Mouse (Mus musculus) layer of hippocampus, adult 18-20 months (tissue): ENCODE measurements around the gene Lrfn2. TPM values are rescaled to one million over a fixed set of nuclear protein-coding genes. Genes with fewer than 3 reads are reported as not detected.

Experiments used
- DNase-seq, 2 experiments: peaks; one replicate each; pipeline ENCODE4 v3.0.0; 2022; ENCODE audit warnings: low spot score in 2 of 2
- total RNA-seq, 2 experiments: library from RNA; stranded (reverse); gene quantifications; 2 replicates each; pipeline ENCODE4 v1.2.3; 2021

The Lrfn2 gene
- total RNA-seq, 2 experiments from 2014 or later, result 39.5 to 43.2 TPM

DNA sequence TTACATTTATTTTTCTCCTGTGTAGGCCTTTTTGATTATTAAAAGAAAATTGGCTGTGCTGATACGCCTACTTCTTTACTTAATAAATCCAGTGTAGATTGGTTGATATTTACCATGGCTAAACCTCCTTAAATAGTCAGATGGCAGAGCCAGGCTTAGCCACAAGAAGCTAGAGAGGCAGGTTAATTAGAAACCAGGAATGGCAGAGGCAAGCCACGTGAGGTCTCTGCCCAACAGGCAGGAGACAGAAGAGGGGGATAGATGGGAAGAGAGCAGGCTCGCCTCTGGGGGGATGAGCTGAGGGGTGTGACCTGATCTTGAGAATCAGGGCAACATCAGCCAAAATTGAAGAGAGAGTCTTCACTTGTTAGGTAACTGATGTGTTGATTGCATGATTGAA is 30.5 kb downstream of the Lrfn2 start:
- no peak for DNase-seq

DNA sequence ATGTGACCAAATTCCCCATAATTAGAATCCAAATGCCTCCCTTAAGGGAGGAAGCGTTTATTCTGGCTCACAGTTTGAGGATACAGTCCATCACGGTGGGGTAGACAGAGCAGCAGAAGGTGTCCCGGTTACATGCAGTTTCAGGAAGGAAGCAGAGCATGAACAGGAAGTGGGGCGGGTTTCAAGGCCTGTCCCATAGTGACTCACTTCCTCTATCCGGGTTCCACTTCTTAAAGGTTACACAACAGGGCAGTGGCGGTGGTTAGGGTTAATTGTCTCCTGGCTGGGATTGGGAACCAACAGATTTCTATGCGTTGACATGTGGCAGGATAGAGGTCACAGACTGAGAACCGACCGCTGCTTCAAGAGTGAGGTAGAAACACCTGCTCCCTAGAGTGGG is 31.6 kb downstream of the Lrfn2 start:
- DNase-seq, result no peak

DNA sequence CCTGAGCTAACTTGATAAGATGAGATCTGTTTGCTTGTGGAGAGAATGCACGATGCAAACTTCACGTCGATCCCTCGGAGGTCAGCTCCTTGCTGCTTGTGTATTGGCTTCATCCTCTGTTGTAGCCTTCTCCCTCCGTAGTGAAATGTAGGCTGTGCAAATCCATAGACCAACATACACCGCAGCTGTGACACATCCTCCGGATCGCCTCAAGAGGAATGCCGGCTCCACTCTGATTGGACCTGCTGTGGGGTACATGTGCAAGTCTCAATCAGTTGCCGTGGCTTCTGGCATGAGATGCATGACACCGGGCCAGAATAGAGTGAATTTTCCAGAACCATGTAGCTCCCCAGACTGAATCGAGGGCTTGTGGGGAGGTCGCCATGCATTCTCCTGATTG is 36.1 kb downstream of the Lrfn2 start:
- no peak for DNase-seq

DNA sequence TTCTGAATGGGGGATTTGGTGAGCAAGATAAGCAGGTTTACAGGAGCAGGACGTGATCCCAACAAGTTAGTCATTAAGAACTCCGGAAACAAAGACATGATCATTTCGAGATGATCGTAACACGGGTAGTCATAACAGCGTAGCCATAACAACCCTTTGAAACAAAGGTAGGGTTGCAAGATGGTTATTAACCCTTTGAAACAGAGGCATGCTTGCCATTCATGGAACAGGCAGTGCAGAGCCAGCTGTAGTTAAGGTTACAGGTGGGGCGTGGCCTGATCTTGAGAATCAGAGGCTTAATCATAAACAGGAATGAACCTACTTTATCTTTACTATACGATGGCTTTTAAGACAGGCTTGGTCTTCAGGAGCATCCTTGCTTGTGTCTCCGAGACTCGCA is 39.1 kb downstream of the Lrfn2 start:
- no peak for DNase-seq

DNA sequence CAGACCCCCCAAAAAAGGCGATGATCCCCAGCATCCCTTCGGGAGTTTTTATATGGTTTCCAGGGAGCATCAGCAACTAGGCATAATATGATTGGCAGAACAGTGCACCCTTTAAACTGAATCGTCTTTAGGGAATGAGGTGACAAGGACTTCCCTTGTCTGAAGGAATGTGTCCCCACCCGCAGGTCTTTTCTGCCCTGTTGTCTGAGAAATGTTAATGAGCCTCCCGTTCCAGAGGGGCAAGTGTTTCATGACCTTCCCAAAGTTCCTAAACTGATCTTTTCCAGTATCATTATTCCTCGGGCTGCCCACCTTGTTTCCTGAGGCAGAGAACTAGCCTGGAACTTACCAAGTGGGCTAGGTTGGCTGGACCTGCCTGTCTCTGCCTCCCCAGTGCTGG is 40.7 kb downstream of the Lrfn2 start:
- no peak for DNase-seq

DNA sequence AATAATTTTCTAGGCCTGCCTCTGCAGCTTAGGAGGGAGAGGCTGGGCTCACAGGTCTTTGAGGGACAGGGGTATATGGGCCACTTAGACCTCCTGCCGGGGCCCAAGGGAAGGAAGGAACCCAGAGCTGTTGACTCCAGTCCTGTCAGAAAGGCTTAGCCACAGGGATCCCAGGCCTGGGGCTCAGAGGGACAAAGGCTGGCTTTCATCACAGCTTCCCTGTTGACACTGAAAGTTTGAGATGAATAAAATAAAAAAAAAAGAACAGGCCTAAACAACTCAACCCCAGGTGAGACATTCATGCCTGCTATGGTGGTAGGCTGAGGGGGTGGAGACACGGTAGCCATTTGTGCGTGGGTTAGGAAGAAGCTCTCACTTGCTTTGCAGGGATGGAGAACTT is 41.2 kb downstream of the Lrfn2 start:
- DNase-seq, result no peak

DNA sequence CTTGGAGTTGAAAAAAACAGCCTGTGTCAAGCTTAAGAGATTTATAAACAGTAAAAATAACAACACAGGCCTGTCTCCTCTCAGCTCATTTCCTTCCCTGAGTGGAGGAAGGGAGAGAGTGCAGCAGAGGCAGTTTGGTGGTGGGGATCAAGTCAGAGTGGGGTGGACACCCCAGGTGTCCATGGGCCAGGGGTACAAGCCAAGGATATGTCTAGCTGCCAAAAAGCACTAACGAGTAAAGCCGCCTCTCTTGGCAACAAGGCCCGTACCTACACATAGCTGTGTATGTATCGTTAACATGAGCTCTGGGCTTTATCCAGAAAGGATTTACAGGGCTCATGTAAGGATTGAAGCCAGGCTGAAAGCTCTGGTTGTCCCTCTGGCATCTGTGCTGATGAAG is 42.9 kb downstream of the Lrfn2 start:
- DNase-seq, result no peak

DNA sequence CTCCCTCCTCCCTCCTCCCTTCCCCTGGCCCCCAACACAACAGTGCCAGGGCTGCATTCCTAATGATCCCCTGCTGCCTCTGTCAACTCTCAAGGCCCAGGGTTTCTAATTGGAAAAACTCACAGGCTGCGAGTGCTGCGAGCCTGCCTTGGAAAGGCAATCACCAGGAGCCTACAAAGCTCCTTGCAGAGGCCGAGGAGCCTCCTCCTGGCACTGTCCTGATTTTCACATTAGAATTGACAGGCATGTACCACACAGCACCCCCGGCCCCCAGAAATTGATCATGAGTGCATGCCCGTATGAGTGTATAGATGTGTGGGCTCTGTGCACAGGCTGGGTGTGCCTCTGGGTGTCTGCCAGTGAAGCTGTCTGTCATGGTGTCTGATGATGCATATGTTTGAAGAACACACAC is 44.4 kb downstream of the Lrfn2 start:
- peak; percentile 73 to 82 for DNase-seq

DNA sequence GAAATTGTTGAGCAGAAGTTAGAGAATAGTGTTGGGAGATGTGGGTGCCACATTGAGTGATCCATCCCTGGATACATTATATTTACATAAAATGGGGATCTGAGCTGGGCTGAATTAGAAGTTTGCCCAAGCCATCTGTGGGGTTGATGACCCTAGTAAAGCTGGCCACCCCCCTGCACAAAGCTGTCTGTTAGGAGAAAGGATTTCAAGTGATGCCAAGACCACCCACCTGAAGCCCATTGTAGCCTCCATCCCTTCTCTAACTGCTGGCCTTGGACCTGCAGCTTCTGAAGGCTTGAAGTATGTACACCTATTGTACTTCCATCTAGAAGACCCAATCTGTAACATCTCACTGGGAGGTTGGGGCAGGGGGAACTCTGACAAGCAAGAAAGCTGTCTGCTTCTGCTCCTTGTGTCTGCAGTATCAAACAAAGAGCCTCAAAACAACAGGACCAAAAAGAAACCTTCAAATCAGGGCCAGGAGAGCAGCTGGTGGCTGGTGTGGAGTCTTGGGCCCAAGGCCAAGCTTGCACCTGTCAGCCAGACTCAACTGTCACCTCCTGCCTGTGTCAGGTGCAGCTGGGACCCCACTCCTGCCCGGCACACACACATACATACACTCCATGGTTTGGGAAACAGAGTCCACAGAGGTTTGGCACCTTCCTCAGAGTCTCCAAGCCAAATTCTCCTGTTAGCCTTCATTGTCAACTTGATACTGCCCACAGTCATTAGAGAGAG is 63.2 kb downstream of the Lrfn2 start:
- DNase-seq, result no peak

DNA sequence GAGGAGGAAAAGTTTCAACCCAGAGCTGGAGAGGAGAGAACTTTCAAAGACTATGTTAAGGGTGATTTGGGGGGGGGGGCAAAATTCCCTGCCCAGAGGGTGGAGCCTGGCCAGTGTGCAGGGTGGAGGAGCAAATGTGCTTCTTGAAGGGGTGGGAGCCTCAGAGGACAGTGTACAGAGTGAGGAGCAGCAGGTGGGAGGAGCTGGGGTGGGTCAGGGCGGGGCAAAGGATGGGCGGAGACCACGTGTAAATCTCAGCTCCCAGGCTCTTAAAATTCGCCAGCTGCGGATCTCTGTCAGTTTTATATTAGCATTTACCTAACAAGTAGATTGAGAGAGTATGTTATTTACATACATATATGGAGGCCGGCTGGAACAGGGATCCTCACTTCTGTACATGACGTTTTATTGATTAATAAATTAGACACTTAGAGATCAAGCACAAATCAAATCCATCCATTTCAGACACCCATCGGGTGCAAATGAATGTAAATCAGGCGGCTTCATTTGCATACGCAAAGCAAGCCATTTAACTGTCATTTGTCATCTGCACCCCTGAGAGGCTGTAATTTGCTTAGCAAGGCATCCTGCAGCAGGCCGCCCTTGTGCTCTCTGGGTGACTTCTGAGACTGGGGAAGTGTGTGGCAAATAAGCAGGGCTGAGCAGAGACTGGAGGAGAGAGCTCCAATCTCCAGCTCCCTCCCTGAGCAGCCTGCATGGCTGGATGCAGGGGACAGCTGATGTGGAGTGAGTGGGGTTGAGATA is 67.5 kb downstream of the Lrfn2 start:
- no peak for DNase-seq

DNA sequence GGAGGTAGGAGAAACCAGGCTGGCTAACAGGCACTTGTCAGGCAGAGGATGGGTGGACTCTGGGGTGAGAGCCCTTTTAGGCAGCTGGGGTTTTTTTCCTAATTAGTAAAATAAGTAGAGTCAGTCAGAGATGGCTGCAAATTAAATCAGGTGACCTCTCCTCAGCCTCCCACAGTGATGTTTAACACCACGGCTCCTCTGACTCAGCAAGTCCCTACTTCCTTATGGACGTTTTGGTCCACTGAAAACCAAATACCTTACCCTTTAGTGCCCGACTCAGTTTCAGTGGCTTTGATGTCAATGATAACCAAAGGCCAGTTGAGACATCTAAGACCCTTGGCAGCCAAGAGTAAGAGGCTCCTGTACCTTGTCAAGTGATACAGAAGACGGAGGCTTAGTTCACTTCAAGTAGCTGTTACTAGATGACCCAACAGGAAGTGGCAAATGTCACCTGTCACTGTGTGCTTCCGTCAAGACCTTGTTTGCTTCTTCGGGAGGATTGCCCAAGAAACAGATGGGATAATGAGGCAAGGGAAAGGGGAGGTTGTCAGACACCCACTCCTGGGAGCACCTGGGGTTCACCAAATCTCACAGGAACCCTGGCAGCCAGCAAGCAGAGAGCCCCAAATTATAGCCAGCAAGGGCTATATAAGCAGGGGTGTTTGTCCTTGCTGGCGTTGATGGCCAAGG is 77.3 kb downstream of the Lrfn2 start:
- no peak for DNase-seq

DNA sequence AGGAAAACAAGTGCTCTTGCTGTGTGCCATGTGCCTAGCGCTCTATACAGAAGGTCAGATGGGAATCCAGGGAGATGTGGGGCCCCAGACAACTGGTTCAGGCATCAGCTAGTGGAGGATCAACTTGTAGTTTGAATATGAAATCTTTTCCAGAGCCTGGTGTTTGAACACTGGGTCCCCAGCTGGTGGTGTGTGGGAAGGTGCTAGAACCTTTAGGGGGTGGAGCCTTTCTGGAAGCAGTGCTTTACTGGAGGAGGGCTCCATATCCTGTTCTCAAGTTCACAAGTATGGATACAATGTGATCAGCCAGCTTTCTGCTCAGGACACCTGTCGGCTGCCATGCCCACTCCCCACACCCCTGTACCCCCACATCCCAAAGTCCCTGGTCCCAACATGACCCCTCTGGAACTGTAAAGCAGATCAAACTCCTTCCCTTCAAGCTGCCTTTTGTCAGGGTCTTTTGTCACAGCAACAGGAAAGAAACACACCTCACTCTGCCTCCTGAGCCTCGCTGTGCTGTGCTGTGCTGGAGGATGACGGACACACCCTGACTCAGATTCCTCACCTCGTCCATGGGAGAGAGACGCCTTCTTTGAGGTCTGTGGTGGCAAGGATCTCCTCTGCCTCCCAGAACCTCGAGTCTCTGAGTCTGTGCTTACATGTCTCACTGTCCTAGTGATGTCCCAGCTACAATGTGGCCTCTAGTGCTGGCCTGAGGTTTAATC is 81.9 kb downstream of the Lrfn2 start:
- DNase-seq, result peak in 1 of 2 experiments; percentile 67

DNA sequence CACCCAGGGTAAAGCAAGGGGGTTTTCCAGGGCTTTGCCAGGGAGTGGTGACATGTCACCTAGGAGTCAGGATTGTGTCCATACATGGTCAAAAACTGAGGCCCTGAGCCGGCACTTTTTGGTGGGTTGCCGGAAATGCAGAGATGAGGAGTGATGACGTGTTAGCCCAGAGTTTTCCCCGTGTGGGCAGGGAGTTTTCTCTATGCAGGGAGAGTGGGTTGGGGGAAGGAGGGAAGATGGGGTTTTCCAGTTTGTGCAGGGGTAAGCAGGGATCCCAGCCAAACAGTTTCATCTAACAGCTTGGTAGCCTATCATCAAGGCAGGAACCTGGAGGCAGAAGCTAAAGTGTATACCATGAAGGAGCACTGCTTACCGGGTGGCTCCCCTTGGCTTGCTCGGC is 83.2 kb downstream of the Lrfn2 start:
- DNase-seq, result no peak

DNA sequence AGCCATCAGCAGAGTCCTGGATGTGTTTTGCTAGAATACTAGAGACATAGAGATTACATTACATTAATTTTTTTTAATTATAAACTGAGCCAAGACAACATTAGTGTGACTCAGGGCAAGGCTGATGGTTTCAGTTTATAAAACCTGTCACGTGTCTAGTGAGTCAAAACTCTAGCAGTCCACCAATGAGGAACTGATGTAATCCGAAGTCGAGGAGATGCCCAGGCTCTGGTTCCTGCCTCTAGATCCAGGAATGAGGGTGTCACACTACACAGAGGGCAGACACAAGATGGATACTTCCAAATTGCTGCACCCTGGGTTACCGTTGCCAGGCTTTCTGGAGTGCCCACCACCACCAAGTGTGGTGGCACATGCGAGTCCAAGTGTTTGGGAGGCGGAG is 84.0 kb downstream of the Lrfn2 start:
- DNase-seq, result no peak

DNA sequence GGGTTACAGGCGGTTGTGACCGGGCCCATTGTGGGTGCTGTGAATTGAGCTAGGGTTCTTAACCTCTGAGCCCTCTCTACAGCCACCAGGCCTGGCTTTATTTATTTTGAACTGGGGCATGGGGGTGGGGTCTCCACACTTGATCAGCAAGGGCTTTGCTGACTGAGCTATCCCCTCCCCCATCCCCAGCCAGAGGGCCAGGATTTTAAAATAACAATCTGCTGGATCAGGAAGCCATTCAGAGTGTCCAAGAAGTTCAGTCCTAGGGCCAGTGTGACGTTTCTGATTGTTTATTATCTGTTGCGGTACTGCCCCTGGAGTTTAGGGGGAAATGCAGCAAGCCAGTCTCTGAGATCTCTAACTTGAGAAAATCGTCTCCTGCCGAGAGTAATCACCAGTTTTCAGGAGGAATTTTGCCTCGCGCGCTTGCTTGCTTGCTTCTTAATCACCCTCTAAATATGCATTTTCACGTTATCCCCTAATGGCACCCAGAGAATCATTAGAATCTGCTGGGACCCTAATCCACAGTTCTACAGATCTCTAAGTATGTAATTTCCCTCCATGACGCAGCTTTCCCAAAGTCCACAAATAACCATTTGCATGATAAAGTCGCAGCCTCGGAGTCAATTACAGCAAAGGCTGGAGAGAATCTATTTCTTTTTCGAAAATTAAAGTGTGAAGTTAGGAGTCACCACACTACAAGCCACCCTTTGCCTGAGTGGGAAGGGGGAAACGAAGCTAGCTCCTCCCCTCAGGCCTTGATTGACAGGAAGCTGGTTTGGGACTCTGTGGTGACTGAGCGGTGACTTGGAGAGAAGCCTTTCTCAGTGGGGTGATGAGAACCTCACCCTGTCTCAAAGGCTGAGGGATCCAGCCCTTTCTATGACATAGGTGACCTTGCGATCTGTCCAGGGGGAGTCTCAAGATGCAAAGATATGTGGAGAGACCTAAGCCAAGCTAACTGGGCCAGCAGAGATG is 85.5 kb downstream of the Lrfn2 start:
- no peak for DNase-seq

DNA sequence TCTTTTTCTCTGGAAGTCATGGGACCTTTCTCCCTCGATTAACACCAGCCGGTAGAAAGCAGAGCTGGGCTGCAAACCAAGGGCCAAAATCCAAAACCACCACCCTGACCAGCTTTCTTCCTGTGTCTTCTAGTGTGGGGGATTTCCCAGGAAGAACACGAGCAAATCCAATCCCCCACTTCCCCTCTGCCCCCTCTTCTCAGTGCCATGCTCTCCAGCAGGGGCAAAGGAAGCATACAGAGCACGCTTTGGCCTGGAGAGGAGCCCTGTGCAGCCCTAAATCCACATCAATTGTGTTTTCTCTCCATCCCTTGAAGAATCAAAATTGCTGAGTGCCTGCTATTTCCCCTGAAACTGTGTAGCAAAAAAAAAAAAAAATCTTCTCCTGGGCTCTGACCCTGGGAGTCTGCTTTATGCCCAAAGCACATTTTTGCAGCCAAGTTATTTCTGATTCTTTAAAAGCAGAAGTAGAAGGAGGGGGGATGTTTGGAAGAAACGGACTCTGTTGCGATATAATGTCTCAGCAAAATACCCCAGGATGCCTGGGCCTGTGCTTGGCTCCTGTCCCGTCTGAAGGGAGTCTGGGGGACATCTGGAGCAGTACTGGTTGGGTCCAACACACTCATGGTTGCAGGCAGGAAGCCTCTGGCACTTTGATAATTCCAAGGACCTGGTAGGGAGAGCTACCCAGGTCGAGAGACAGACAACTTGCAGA is 86.8 kb downstream of the Lrfn2 start:
- DNase-seq, result no peak

DNA sequence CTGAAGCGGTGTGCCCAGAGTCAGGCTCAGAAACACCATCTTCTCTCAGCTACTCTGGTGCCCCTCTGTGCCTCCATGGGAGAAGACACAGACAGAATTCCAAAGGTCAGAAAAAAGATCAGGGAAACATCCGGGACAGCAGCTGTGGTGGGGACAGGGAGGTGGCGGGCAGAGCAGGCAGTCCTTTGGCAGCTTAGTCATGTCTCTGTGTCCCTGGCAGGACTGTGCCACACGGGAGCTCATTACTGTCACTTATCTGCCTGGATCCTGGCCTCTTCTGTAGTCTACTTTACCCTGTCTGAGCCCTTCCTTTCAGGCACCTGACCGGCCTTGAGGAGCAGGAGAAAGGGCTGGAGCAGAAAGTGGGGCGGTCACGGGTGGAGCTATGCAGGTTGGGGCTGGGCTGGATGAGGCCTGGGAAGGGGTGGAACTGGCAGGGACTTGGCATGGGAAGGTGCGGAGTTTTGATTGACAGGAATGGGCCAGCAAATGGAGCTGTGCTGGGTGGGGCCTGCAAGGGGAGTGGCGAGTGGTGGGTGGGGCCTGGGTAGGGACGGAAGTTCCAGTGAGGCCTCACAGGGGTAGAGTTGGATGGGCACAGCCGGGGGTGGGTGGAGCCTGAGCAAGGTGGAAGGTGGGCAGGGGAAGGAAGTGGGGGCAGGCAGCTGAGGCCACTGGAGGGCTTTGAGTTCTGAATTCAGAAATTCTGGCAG is 97.5 kb downstream of the Lrfn2 start:
- peak in 1 of 2 experiments; percentile 44 for DNase-seq

DNA sequence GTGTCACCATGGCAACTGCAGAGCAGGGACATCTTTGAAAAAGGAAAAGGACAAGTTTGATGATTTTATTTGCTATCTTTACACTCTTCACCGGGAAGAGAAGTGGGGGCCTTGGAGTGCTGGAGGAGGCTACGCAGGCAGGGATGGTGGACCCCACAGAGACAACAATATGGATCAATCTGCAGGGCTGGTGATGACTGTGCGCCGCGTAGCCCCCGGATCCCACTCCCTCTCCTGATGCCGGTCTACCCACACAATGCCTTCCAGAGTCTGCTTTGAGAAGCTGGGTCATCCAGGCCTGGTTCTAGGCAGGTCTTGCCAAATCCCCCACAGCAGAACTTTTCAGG is 98.1 kb downstream of the Lrfn2 start:
- peak in 1 of 2 experiments; percentile 30 for DNase-seq

DNA sequence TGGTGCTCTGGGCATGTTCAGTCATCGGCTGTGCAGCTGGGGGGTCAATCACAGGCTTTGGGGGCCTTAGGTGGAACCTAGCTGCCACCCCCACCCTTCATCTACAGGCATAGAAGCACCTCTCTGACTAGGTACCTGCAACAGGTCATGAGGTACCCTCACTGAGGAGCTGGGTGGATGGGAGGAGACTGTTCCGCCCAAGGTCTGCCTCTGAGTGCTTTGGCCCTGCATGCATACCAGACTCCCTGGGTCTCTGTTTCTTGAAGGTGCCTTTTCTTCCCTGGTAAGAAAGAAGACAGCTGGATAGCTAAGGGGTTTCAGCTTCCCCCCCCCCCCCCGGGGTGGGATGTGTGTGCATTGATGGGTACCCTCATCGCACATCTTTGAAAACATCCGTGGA is 98.7 kb downstream of the Lrfn2 start:
- DNase-seq, result no peak
